Mouse (Mus musculus) forebrain, embryonic 12.5 days (tissue): ENCODE data around the gene Syt3. TPM values are rescaled to one million over a fixed set of nuclear protein-coding genes. Genes with fewer than 3 reads are reported as not detected.

Source experiments
- ATAC-seq: fragments of 200-750 bp; cut with Nextera tagmentation; 2 replicates; pipeline ENCODE4 v1.8.0; 2017; ENCODE audit warnings: moderate TSS enrichment; ENCODE audit not compliant: low FRiP score
- H3K27ac ChIP-seq: fragments of 300-500 bp; sonication (generic); 2 replicates; pipeline ENCODE4 v1.5.1; 2016; ENCODE audit warnings: mild to moderate bottlenecking
- H3K27me3 ChIP-seq: fragments of 300-500 bp; sonication (generic); 2 replicates; pipeline ENCODE4 v1.6.1; 2016; ENCODE audit warnings: mild to moderate bottlenecking
- H3K36me3 ChIP-seq: fragments of 300-500 bp; sonication (generic); replicated peaks from 2 replicates; pipeline ENCODE4 v1.6.1; 2016; ENCODE audit warnings: mild to moderate bottlenecking
- H3K4me1 ChIP-seq: fragments of 300-500 bp; sonication (generic); 2 replicates; pipeline ENCODE4 v1.6.1; 2016
- H3K4me2 ChIP-seq: fragments of 300-500 bp; sonication (generic); 2 replicates; pipeline ENCODE4 v1.6.1; 2016; ENCODE audit warnings: mild to moderate bottlenecking, moderate library complexity
- H3K4me3 ChIP-seq: fragments of 300-500 bp; sonication (generic); replicated peaks from 2 replicates; pipeline ENCODE4 v1.5.1; 2016; ENCODE audit warnings: mild to moderate bottlenecking
- H3K9ac ChIP-seq: fragments of 300-500 bp; sonication (generic); 2 replicates; pipeline ENCODE4 v1.6.1; 2016; ENCODE audit warnings: mild to moderate bottlenecking
- H3K9me3 ChIP-seq: fragments of 300-500 bp; sonication (generic); 2 replicates; pipeline ENCODE4 v1.6.1; 2016
- WGBS: fragments of 180-500 bp; shearing (Covaris S2); methylation state at CpG from one replicate; pipeline ENCODE4 v1.1.7; 2016; 5-methylcytosine and 5-hydroxymethylcytosine counted together
- polyA plus RNA-seq: library from polyadenylated mRNA; unstranded; fragments of >200 nt; fragmentation: Nextera tagmentation; extraction: Ambion mirVana; gene quantifications from 2 replicates; pipeline ENCODE4 v1.2.1, GENCODE M21; 2016

Syt3 gene
- 5.5 and 6.6 TPM in 2 replicates for polyA plus RNA-seq

- H3K9ac ChIP-seq: peak within 1 kb of the TSS; percentile 65
- peaks cover 19% of the 10 kb centered on the region for H3K27me3 ChIP-seq
- 0% methylated on average over 29 of the region's 33 CpGs for WGBS
- peak; percentile 81 for ATAC-seq
- peak within 1 kb of the TSS; percentile 51 for H3K4me3 ChIP-seq
- peaks cover 19% of the 10 kb centered on the region for H3K4me1 ChIP-seq
- H3K27ac ChIP-seq: peak within 1 kb of the TSS; percentile 71
- H3K36me3 ChIP-seq: no peaks in the 10 kb centered on the region
- peak within 1 kb of the TSS; percentile 93 for H3K4me2 ChIP-seq
- H3K9me3 ChIP-seq: no peaks in the 10 kb centered on the region
Observed at GRCm38 (mm10) chr7:44383980-44384715, at the start of gene Syt3. Syt3 (plus strand) TSS chr7:44384102.

DNA sequence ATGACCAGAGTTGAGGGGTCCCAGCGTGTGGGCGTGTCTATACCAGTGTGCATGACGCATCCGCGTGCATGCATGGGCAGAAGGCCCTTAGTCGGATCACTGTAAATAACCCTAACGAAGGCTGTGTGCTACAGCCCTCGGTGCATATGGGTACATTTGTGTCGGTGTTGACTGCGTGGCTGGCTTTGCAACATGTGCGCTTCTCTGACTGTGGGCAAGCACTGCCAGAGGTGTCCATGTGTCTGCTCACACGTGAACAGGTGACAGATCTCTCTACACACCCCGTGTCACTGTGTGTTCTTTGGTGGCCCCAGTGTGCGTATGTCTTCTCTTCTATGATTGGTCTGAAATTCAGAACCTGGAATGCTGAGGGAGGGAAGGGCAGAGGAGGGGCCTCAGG is 49.8 kb upstream of the Syt3 start:
- Histone ChIP-seq H3K9ac (no peak overlapping the region), H3K4me2 (no peak overlapping the region), H3K4me1 (peaks cover 20% of the 10 kb centered on the region), H3K9me3 (no peaks in the 10 kb centered on the region), H3K4me3 (no peak overlapping the region), H3K36me3 (0 out of 2 replicates have a peak, but pooled peaks cover 5% of the 10 kb centered on the region), H3K27ac (no peak overlapping the region), H3K27me3 (peaks cover 60% of the 10 kb centered on the region)
- 78% methylated on average over 14 of the region's 14 CpGs for WGBS
- no peak for ATAC-seq

- peaks cover 20% of the 10 kb centered on the region for H3K4me1 ChIP-seq
- peak overlapping the region; percentile 76 for H3K4me2 ChIP-seq
- no peaks in the 10 kb centered on the region for H3K9me3 ChIP-seq
- H3K27ac ChIP-seq: peak overlapping the region; percentile 77
- peak overlapping the region; percentile 60 for H3K9ac ChIP-seq
- H3K4me3 ChIP-seq: peak overlapping the region; percentile 54
- peak; percentile 73 for ATAC-seq
- H3K27me3 ChIP-seq: peaks cover 71% of the 10 kb centered on the region
- 0 out of 2 replicates have a peak, but pooled peaks cover 5% of the 10 kb centered on the region for H3K36me3 ChIP-seq
- WGBS: 6% methylated on average over 20 of the region's 40 CpGs
Observed at GRCm38 (mm10) chr7:44335031-44335878, 48.6 kb upstream of the Syt3 start.

DNA sequence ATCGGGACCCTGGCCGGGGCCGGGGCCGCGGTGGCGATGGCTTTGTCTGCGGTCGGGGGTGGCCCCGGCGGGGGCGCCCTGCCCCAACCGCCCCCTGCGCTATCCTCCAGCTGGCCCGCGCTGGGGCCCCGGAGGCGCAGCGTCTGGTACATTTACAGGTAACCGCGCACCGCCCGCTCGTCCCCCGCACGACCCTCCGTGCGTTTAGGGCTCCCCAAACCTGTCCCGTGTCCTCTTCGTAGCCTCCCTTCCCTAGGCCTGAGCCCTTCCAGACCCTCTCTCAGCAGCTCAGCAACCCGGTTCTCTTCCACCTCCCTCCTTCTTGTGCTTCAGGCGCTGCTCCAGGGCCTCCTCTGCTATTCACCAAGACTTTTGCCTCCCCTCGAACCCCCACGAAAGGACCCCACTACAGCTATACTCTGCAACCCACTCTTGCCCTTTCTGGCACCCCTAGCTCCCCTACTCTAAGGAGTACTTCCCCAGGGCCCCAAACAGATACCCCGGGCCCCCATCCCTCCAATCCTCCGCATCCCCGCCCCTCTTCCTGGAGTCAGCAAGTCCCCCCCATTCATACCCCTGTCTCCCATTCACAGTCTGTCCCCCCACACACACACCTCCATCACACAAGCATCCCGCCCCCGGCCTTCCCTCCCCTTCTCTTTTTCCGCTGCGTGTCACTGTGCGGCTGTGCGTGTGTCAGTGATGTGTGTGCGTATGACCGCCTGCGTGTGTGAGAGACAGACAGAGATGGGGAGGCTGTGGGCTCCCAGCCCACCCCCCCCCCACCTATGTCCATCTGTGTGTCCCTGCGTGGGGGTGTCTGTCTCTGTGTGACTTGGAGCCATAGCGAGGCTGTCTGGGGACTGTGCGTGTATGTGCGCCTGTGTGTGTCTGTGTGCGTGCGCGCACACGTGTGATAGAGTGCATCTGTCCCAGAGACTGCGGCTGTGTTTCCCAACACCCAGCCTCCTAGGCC is 47.6 kb upstream of the Syt3 start:
- H3K27ac ChIP-seq: peak overlapping the region; percentile 77
- H3K4me3 ChIP-seq: peak overlapping the region; percentile 54
- WGBS: 1% methylated on average over 50 of the region's 54 CpGs
- peak overlapping the region; percentile 60 for H3K9ac ChIP-seq
- ATAC-seq: peak; percentile 75
- peaks cover 20% of the 10 kb centered on the region for H3K4me1 ChIP-seq
- H3K36me3 ChIP-seq: 0 out of 2 replicates have a peak, but pooled peaks cover 5% of the 10 kb centered on the region
- H3K4me2 ChIP-seq: peak overlapping the region; percentile 76
- no peaks in the 10 kb centered on the region for H3K9me3 ChIP-seq
- H3K27me3 ChIP-seq: peaks cover 72% of the 10 kb centered on the region

- Histone ChIP-seq H3K27me3 (peaks cover 72% of the 10 kb centered on the region), H3K4me3 (peak overlapping the region; percentile 54), H3K4me1 (peaks cover 20% of the 10 kb centered on the region), H3K4me2 (peak overlapping the region; percentile 76), H3K27ac (peak overlapping the region; percentile 9; the same call in 1 of the 2 replicates), H3K36me3 (0 out of 2 replicates have a peak, but pooled peaks cover 5% of the 10 kb centered on the region), H3K9ac (peak overlapping the region; percentile 51), H3K9me3 (no peaks in the 10 kb centered on the region)
- peak; percentile 25 for ATAC-seq
- 3% methylated on average over 32 of the region's 32 CpGs for whole genome bisulfite sequencing
Observed at GRCm38 (mm10) chr7:44337121-44337849, 46.6 kb upstream of the Syt3 start.

- Histone ChIP-seq H3K4me2 (no peak overlapping the region), H3K4me3 (no peak overlapping the region), H3K9me3 (no peaks in the 10 kb centered on the region), H3K4me1 (peaks cover 25% of the 10 kb centered on the region), H3K27ac (no peak overlapping the region), H3K27me3 (peaks cover 56% of the 10 kb centered on the region), H3K36me3 (0 out of 2 replicates have a peak, but pooled peaks cover 11% of the 10 kb centered on the region), H3K9ac (no peak overlapping the region)
- WGBS: 74% methylated on average over 6 of the region's 6 CpGs
- no peak for ATAC-seq
Observed at GRCm38 (mm10) chr7:44340226-44340625, 43.7 kb upstream of the Syt3 start.

DNA sequence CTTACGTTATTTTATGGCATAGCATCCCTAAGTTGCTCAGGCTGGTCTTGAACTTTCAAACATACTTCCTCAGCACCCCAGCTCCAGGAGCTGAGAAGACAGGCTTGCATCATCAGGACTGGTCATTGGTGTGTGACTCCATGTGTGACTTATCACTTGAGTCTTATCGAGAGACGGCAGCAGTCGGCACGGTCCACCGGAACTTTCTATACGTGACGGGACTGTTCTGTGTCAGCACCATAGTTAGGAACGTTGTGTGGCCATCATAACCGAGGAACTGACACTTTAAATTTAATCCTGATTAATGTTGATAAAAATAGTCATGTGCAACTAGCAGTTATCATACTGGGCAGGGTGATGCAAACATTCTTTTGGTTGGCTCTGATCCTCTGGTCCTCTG is 42.8 kb upstream of the Syt3 start:
- ATAC-seq: no peak
- Histone ChIP-seq H3K27me3 (peaks cover 47% of the 10 kb centered on the region), H3K9me3 (no peaks in the 10 kb centered on the region), H3K9ac (no peak overlapping the region), H3K4me3 (no peak overlapping the region), H3K27ac (no peak overlapping the region), H3K4me1 (peaks cover 20% of the 10 kb centered on the region), H3K36me3 (peaks cover 16% of the 10 kb centered on the region; the same call in 1 of the 2 replicates), H3K4me2 (no peak overlapping the region)
- 90% methylated on average over 10 of the region's 10 CpGs for WGBS

DNA sequence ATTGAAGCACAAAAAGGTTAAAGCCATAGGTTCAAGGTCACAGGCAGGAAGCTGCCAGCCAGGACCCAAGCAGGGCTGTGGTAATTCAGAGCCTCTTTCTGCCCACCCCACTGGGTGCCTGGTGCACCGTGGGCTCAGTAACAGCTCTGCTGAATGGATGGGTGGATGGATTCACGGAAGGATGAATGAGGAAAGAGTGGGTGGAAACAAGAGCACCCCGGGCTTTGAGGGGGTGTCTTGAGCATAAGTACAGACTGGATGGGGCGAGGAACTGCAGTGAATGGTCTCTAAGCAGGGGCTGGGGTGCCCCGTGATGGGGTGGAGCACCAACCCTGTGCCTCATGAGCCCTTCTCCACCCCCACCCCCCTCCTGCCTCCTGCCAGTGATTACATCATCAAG is 42.2 kb upstream of the Syt3 start:
- no peaks in the 10 kb centered on the region for H3K9me3 ChIP-seq
- no peak overlapping the region for H3K9ac ChIP-seq
- no peak for ATAC-seq
- H3K4me3 ChIP-seq: no peak overlapping the region
- peaks cover 41% of the 10 kb centered on the region for H3K27me3 ChIP-seq
- H3K4me2 ChIP-seq: no peak overlapping the region
- peaks cover 19% of the 10 kb centered on the region; the same call in 1 of the 2 replicates for H3K36me3 ChIP-seq
- 81% methylated on average over 5 of the region's 5 CpGs for WGBS
- peaks cover 14% of the 10 kb centered on the region for H3K4me1 ChIP-seq
- no peak overlapping the region for H3K27ac ChIP-seq

DNA sequence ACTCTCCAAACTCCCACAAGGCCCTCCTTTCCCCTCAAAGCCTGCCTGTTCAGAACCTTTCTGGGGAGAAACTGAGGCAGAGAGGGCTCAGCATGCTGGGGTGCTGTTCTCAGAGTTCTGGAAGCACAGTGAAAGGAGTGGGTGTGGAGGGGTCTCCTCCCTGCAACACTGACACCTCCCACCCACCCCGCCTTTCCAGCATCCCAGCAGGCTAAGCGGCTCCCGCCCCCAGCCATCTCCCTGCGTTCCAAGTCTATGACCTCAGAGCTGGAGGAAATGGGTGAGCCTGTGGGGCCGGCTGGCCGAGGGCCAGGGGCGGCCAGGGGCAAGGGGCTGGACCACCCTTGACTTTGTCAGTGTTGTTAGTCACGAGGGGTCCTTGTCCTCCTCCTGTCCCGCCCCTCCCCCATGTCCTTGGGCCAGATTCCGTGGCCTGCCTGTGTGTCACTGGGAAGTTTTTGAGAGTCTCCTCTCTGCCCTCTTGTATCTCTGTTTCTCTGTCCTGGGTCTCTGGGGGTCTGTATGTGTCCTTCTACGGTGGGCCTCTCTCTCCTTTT is 40.4 kb upstream of the Syt3 start:
- H3K4me1 ChIP-seq: peaks cover 5% of the 10 kb centered on the region; the same call in 1 of the 2 replicates
- peaks cover 30% of the 10 kb centered on the region for H3K27me3 ChIP-seq
- H3K9ac ChIP-seq: no peak overlapping the region
- no peak for ATAC-seq
- no peak overlapping the region for H3K27ac ChIP-seq
- H3K36me3 ChIP-seq: peaks cover 19% of the 10 kb centered on the region; the same call in 1 of the 2 replicates
- no peaks in the 10 kb centered on the region for H3K9me3 ChIP-seq
- no peak overlapping the region for H3K4me2 ChIP-seq
- WGBS: 22% methylated on average over 8 of the region's 11 CpGs
- no peak overlapping the region for H3K4me3 ChIP-seq

DNA sequence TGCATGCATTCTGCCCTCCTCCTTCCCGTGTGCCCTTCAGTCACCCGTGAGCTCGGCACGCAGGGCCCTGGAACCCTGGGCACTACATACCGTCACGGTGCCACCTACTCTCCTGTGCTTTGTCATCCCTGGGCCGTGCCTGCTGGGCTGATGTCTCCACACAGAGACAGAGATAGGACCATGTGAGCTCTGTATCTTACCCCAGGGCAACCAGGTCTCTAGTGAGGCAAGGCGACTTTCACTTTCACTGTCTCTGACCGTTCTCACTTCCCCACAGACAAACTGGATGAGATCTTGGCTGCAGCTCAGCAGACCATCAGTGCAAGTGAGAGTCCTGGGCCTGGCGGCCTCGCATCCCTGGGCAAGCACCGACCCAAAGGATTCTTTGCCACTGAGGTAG is 39.3 kb upstream of the Syt3 start:
- H3K4me3 ChIP-seq: no peak overlapping the region
- peaks cover 5% of the 10 kb centered on the region; the same call in 1 of the 2 replicates for H3K4me1 ChIP-seq
- no peak for ATAC-seq
- no peaks in the 10 kb centered on the region for H3K9me3 ChIP-seq
- peaks cover 30% of the 10 kb centered on the region for H3K27me3 ChIP-seq
- whole genome bisulfite sequencing: 77% methylated on average over 12 of the region's 12 CpGs
- no peak overlapping the region for H3K27ac ChIP-seq
- no peak overlapping the region for H3K4me2 ChIP-seq
- no peak overlapping the region for H3K9ac ChIP-seq
- peaks cover 19% of the 10 kb centered on the region; the same call in 1 of the 2 replicates for H3K36me3 ChIP-seq

- peaks cover 38% of the 10 kb centered on the region for H3K4me1 ChIP-seq
- H3K27me3 ChIP-seq: peaks cover 60% of the 10 kb centered on the region
Observed at GRCm38 (mm10) chr7:44349043-44349442, 34.9 kb upstream of the Syt3 start.

More at GRCm38 (mm10) chr7:44349043-44349442, 34.9 kb upstream of the Syt3 start:
- WGBS: 31% methylated on average over 3 of the region's 3 CpGs
- Histone ChIP-seq H3K4me3 (no peak overlapping the region), H3K9me3 (no peaks in the 10 kb centered on the region), H3K9ac (no peak overlapping the region), H3K36me3 (peaks cover 11% of the 10 kb centered on the region; the same call in 1 of the 2 replicates), H3K4me2 (no peak overlapping the region), H3K27ac (no peak overlapping the region)
- no peak for ATAC-seq
